Mouse (Mus musculus) macrophage (primary cell): ENCODE results near the gene Tsc22d4. TPM values are rescaled to one million over a fixed set of nuclear protein-coding genes. Genes with fewer than 3 reads are reported as not detected.

Source experiments
- H3K27ac ChIP-seq: fragments of 350-480 bp; formaldehyde crosslinking; 2 replicates; pipeline ENCODE4 v1.9.0; 2021
- H3K36me3 ChIP-seq: fragments of 350-480 bp; formaldehyde crosslinking; 2 replicates; pipeline ENCODE4 v1.9.0; 2021; ENCODE audit errors: inconsistent target
- H3K4me3 ChIP-seq: fragments of 350-480 bp; formaldehyde crosslinking; 2 replicates; pipeline ENCODE4 v1.9.0; 2021; ENCODE audit errors: inconsistent target
- H3K79me2 ChIP-seq: fragments of 350-480 bp; formaldehyde crosslinking; 2 replicates; pipeline ENCODE4 v1.9.0; 2021; ENCODE audit errors: inconsistent target
- WGBS: methylation state at CpG from one replicate; pipeline ENCODE4 v1.1.7; 2026; ENCODE audit warnings: inconsistent platforms; ENCODE audit not compliant: missing documents; 5-methylcytosine and 5-hydroxymethylcytosine counted together
- polyA plus RNA-seq: library from polyadenylated mRNA; stranded (reverse); fragments of 250-400 nt; gene quantifications from 3 replicates; pipeline ENCODE4 v1.2.4, GENCODE M21; 2018; ENCODE audit warnings: inconsistent platforms

Tsc22d4 gene
- polyA plus RNA-seq, 1 experiment from 2014 or later: 84.4 TPM

GRCm38 (mm10) chr5:137766270-137766669, 20.7 kb downstream of the Tsc22d4 start:
- 74% methylated on average over 3 of the region's 3 CpGs for WGBS
- Histone ChIP-seq H3K36me3 (no peaks in the 10 kb centered on the region), H3K79me2 (no peaks in the 10 kb centered on the region), H3K27ac (no peak overlapping the region), H3K4me3 (no peak overlapping the region)

GRCm38 (mm10) chr5:137768475-137768874, 22.9 kb downstream of the Tsc22d4 start:
- Histone ChIP-seq H3K27ac (no peak overlapping the region), H3K4me3 (no peak overlapping the region)
- WGBS: 78% methylated on average over 1 of the region's 1 CpGs

DNA sequence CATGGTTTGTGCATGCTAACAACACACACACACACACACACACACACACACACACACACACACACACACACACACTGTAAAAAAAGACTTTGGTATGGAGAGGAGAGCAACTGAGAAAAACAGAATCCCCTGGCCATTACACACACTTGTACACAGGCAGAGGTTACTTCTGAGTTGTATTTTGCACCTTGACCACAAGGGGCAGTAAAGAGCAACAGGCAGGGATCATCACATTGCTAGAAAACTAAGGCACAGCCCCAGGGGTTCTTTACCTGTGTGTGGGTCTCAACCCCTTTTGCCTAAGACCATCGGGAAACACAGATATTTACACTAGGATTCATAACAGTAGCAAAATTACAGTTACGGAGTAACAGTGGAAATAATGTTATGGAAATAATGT, 25.2 kb downstream of the Tsc22d4 start:
- Histone ChIP-seq H3K4me3 (no peak overlapping the region), H3K36me3 (no peaks in the 10 kb centered on the region), H3K27ac (no peak overlapping the region), H3K79me2 (no peaks in the 10 kb centered on the region)
- 51% methylated on average over 2 of the region's 2 CpGs for WGBS

More at GRCm38 (mm10) chr5:137768475-137768874, 22.9 kb downstream of the Tsc22d4 start:
- Histone ChIP-seq H3K79me2 (no peaks in the 10 kb centered on the region), H3K36me3 (no peaks in the 10 kb centered on the region)

DNA sequence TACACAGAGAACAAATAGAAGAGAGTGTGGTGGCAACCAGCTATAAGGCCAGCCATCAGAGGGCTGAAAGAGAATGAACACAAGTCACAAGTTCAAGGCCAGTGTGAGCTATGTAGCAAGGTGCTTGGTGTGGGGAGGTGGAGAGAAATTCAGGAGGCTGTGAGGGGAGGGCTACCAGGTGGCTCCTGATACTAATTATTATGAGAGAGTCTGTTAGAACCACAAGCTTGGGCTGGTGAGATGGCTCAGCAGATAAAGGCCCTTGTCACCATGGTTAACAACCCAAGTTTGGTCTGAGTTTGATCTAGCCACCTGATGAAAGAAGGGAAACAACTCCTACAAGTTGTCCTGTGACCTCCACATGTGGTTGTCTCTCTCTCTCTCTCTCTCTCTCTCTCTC, 27.2 kb downstream of the Tsc22d4 start:
- Histone ChIP-seq H3K79me2 (no peaks in the 10 kb centered on the region), H3K27ac (no peak overlapping the region), H3K4me3 (no peak overlapping the region), H3K36me3 (no peaks in the 10 kb centered on the region)

- H3K79me2 ChIP-seq: peaks cover 14% of the 10 kb centered on the region; the same call in 1 of the 2 replicates
- no peak overlapping the region for H3K27ac ChIP-seq
- 100% methylated on average over 2 of the region's 2 CpGs for WGBS
- no peak overlapping the region for H3K4me3 ChIP-seq
- no peaks in the 10 kb centered on the region for H3K36me3 ChIP-seq
Observed at GRCm38 (mm10) chr5:137775587-137776290, 30.2 kb downstream of the Tsc22d4 start.

- no peak overlapping the region for H3K4me3 ChIP-seq
- peaks cover 14% of the 10 kb centered on the region; the same call in 1 of the 2 replicates for H3K79me2 ChIP-seq
- no peak overlapping the region for H3K27ac ChIP-seq
- no peaks in the 10 kb centered on the region for H3K36me3 ChIP-seq
- 22% methylated on average over 5 of the region's 5 CpGs for WGBS
Observed at GRCm38 (mm10) chr5:137776408-137776918, 30.9 kb downstream of the Tsc22d4 start.

GRCm38 (mm10) chr5:137777267-137777845, 31.8 kb downstream of the Tsc22d4 start:
- Histone ChIP-seq H3K27ac (no peak overlapping the region), H3K79me2 (peaks cover 22% of the 10 kb centered on the region; the same call in 1 of the 2 replicates), H3K4me3 (no peak overlapping the region), H3K36me3 (peaks cover 9% of the 10 kb centered on the region)
- 86% methylated on average over 7 of the region's 7 CpGs for WGBS

GRCm38 (mm10) chr5:137778635-137779034, 33.1 kb downstream of the Tsc22d4 start, which contains the start of gene Ppp1r35:
TSS of gene Ppp1r35 (plus strand) at chr5:137778849.
- peak within 1 kb of the TSS; percentile 31 for H3K27ac ChIP-seq
- under 1% methylated on average over 31 of the region's 31 CpGs for WGBS
- peaks cover 19% of the 10 kb centered on the region for H3K36me3 ChIP-seq
- peaks cover 35% of the 10 kb centered on the region for H3K79me2 ChIP-seq
- H3K4me3 ChIP-seq: peak within 1 kb of the TSS; percentile 58

DNA sequence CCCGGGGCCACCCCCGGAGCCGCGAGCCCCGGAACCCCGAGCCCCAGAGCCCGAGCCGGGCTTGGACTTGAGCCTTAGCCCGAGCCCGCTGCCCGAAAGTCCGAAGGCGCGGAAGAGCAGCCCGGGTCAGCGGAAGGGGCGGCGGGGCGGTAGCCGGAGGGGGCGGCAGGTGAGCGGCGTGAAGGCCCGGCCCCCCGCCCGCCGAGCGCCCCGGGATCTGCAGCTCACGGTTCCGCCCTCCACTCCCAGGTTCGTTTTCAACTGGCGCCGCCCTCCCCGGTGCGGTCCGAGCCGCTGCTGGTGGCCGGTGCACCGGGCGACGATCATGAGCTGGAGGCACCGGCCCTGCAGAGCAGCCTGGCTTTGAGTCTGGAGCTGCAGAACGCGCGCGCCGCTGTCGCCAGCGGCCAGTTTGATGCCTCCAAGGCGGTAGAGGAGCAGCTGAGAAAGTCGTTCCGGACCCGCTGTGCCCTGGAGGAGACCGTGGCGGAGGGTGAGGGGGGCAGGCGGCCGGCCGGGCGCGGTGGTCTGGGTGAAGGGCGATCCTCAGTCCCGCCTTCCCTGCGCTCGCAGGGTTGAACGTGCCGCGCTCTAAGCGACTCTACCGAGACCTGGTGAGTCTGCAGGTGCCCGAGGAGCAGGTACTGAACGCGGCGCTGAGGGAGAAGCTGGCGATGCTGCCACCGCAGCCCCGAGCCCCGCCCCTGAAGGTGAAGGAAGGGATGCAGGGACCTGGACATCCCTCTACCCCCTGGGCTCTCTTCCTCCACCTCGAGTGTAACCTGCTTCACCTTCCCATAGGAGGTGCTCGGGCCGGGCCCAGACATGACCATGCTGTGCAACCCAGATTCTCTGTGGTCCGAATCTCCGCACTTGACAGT, 33.8 kb downstream of the Tsc22d4 start:
- Histone ChIP-seq H3K4me3 (peak overlapping the region; percentile 58), H3K79me2 (peaks cover 41% of the 10 kb centered on the region), H3K36me3 (peaks cover 19% of the 10 kb centered on the region), H3K27ac (peak overlapping the region; percentile 31)
- whole genome bisulfite sequencing: under 1% methylated on average over 64 of the region's 83 CpGs

DNA sequence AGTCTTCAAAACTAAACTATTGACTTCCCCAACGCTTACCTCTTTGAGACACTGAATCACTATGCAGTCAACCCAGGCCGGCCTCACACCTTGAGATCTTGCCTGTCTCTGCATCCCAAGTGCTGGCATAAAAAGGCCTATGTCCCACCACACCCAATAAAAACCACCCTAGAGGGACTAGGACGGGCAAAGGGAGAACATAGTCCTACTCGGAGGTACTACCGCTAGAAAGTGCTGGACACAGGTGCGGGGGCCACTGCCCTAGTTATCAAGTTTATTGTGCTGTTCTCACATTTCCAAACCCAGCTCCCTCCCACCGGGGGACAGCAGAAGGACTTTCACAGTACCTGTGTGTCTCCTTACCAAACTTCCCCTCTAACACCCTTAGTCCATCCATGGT, 36.1 kb downstream of the Tsc22d4 start:
- no peak overlapping the region for H3K27ac ChIP-seq
- no peak overlapping the region for H3K4me3 ChIP-seq
- 95% methylated on average over 7 of the region's 7 CpGs for WGBS
- H3K79me2 ChIP-seq: peaks cover 54% of the 10 kb centered on the region
- peaks cover 19% of the 10 kb centered on the region for H3K36me3 ChIP-seq

- H3K27ac ChIP-seq: no peak overlapping the region
- peaks cover 54% of the 10 kb centered on the region for H3K79me2 ChIP-seq
- no peak overlapping the region for H3K4me3 ChIP-seq
- H3K36me3 ChIP-seq: peaks cover 19% of the 10 kb centered on the region
- WGBS: 81% methylated on average over 13 of the region's 13 CpGs
Observed at GRCm38 (mm10) chr5:137782776-137783522, 37.4 kb downstream of the Tsc22d4 start.

GRCm38 (mm10) chr5:137783901-137784540, 38.5 kb downstream of the Tsc22d4 start:
- Histone ChIP-seq H3K4me3 (no peak overlapping the region), H3K79me2 (peaks cover 54% of the 10 kb centered on the region), H3K27ac (no peak overlapping the region), H3K36me3 (peaks cover 19% of the 10 kb centered on the region)
- WGBS: 68% methylated on average over 9 of the region's 9 CpGs

DNA sequence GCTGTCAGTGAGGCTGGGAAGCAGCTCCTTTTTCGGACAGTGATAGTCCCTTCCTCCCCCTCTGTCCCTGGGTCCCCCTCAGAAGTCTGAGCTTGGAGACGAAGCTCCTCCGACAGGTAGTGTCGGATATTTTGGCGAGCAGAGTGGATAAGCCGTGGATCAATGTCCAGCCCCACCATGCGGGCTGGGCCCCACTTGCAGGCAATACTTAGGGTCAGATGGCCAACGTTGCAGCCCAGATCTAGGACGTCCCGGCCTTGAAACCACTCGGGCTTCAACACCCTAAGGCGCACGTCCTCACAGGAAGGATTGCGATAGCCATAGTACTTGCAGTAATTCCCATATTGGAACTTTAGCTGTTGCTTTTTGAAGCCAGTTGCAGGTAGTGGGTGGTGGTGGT, 39.0 kb downstream of the Tsc22d4 start:
- H3K79me2 ChIP-seq: peaks cover 53% of the 10 kb centered on the region
- WGBS: 77% methylated on average over 8 of the region's 14 CpGs
- no peak overlapping the region for H3K27ac ChIP-seq
- H3K4me3 ChIP-seq: peak overlapping the region; percentile 57; the same call in 1 of the 2 replicates
- peaks cover 19% of the 10 kb centered on the region for H3K36me3 ChIP-seq
